Mouse (Mus musculus) right cerebral cortex, postnatal 14 days (tissue): Measurements from ENCODE around the gene Itgb8.

Source experiments
- DNase-seq: peaks from one replicate; pipeline ENCODE4 v3.0.0; 2022

Itgb8 gene

GRCm38 (mm10) chr12:119113522-119114135 is 125.0 kb downstream of the Itgb8 start:
- no peak for DNase-seq

DNA sequence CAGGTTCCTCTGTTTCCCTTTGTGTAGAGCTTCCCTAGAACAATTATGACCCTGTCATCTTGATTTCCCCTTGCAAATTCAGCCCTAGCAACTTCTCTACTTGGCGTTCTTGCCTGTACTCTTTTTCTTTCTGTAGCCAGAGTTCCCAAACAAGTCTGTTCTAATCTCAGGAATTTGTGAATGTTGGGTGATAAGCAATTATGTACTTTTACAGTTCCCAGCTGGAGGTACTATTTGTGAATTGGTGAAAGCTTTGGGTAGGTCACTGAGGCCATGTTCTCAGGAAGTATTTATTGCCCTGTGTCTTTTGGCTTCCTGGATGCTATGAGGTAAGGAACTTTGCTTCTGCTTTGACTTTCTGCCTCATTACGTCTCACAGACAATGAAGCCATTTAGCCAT is 128.5 kb downstream of the Itgb8 start:
- DNase-seq, result no peak
